In the genomic region with DNA sequence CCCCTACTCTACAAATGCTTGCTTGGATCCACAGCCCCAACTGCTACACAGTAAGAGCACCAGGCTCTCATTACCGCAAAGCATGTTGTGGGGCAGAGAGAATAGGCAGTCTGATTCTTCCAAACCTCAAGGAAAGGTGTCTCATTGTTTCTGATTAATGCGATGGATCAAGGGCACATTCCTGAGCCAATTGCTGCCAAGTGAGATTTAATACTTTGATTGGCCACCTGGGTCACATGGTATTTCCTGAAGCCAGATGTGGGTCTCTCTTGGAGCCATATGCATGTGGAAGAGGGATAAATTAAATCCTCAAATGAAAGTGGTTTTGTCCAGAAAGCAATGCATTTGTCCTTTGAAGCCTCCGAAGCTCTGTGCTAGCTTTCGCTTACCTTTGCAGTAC, we compare ENCODE assay signal across 26 mouse cellular contexts.
A peak's percentile ranks its signal among the peaks of the same experiment; 100 is the strongest.
DNase-seq lines count a peak whose midpoint lies in the region; ATAC-seq lines count a peak whose summit lies in the region.
"Had no signal": no experiment of that assay in that cellular context is flagged by ENCODE, and none has a peak within 500 bp of the region (broad histone marks: within the 10 kb centered on the region; RNA-seq: fewer than 3 reads in every experiment).

No protein-coding gene starts in this region.

- ATAC-seq in midbrain, embryonic 11.5 days (ENCODE audit: low FRiP score) = no peak
- no peak for ATAC-seq in frontal cortex, adult (ENCODE audit: low TSS enrichment)
- ATAC-seq: CD4-positive, CD25-positive, alpha-beta regulatory T cell, adult 4 months; forebrain, embryonic 14.5 days; hindbrain, embryonic 16.5 days; intestine, embryonic 16.5 days had no signal

- DNase-seq in midbrain, embryonic 11.5 days (ENCODE audit: low spot score, missing footprints) = peak; percentile 60
- DNase-seq in midbrain, embryonic 10.5 days (ENCODE audit: low spot score) = no peak
- peak; percentile 34 for DNase-seq in embryonic facial prominence, embryonic 10.5 days (ENCODE audit: low spot score)
- peak; percentile 40 for DNase-seq in limb, embryonic 10.5 days (ENCODE audit: low spot score)
- DNase-seq in cerebellum, adult 11 months = no peak
- no peak for DNase-seq in right cerebral cortex, adult 18-20 months
- DNase-seq: cerebellum, adult 9-10 months; cerebellum, postnatal 36 days; gastrocnemius, postnatal 10 days; heart, postnatal 14 days; kidney, adult 8-10 months; kidney, postnatal 4 days; left cerebral cortex, postnatal 4 days; lung, embryonic 14.5 days; lung, postnatal 14 days had no signal

- no peaks in the 10 kb centered on the region for H3K4me1 ChIP-seq in midbrain, embryonic 11.5 days (ENCODE audit: control insufficient read depth, insufficient read depth, low read length)
- no peaks in the 10 kb centered on the region for H3K4me1 ChIP-seq in midbrain, embryonic 10.5 days
- H3K4me1 ChIP-seq in embryonic facial prominence, embryonic 10.5 days = no peaks in the 10 kb centered on the region
- H3K4me1 ChIP-seq in limb, embryonic 10.5 days = peaks cover 8% of the 10 kb centered on the region
- H3K4me1 ChIP-seq: hindbrain, embryonic 10.5 days; liver, embryonic 15.5 days; midbrain, embryonic 12.5 days; neural tube, embryonic 12.5 days had no signal

- no peak overlapping the region for H3K27ac ChIP-seq in midbrain, embryonic 11.5 days (ENCODE audit: low read depth, low read length)
- H3K27ac ChIP-seq in midbrain, embryonic 10.5 days (replicated peaks) = no peak overlapping the region
- no peak overlapping the region for H3K27ac ChIP-seq in embryonic facial prominence, embryonic 10.5 days (replicated peaks)
- H3K27ac ChIP-seq in limb, embryonic 10.5 days = no peak overlapping the region
- H3K27ac ChIP-seq: hindbrain, embryonic 10.5 days; kidney, postnatal 0 days; liver, embryonic 15.5 days; midbrain, embryonic 12.5 days; neural tube, embryonic 12.5 days had no signal

- H3K27me3 ChIP-seq in midbrain, embryonic 11.5 days (ENCODE audit: control insufficient read depth, insufficient read depth, low read length) = no peaks in the 10 kb centered on the region
- no peaks in the 10 kb centered on the region for H3K27me3 ChIP-seq in midbrain, embryonic 10.5 days (ENCODE audit: low read depth, poor library complexity, severe bottlenecking)
- H3K27me3 ChIP-seq in embryonic facial prominence, embryonic 10.5 days (replicated peaks; ENCODE audit: low read depth, poor library complexity, severe bottlenecking) = no peaks in the 10 kb centered on the region
- H3K27me3 ChIP-seq in limb, embryonic 10.5 days (ENCODE audit: low read depth, poor library complexity, severe bottlenecking) = no peaks in the 10 kb centered on the region
- H3K27me3 ChIP-seq: liver, embryonic 15.5 days; midbrain, embryonic 12.5 days; neural tube, embryonic 12.5 days had no signal

- H3K9me3 ChIP-seq in midbrain, embryonic 11.5 days (ENCODE audit: control insufficient read depth, low read length) = no peaks in the 10 kb centered on the region
- no peaks in the 10 kb centered on the region for H3K9me3 ChIP-seq in midbrain, embryonic 10.5 days (replicated peaks)
- no peaks in the 10 kb centered on the region for H3K9me3 ChIP-seq in embryonic facial prominence, embryonic 10.5 days
- H3K9me3 ChIP-seq in limb, embryonic 10.5 days (replicated peaks) = no peaks in the 10 kb centered on the region
- H3K9me3 ChIP-seq: hindbrain, embryonic 10.5 days; liver, embryonic 15.5 days; midbrain, embryonic 12.5 days; neural tube, embryonic 12.5 days had no signal

- H3K4me3 ChIP-seq in midbrain, embryonic 11.5 days (ENCODE audit: low read depth, low read length) = no peak overlapping the region
- no peak overlapping the region for H3K4me3 ChIP-seq in midbrain, embryonic 10.5 days
- H3K4me3 ChIP-seq in embryonic facial prominence, embryonic 10.5 days = no peak overlapping the region
- H3K4me3 ChIP-seq in limb, embryonic 10.5 days = no peak overlapping the region
- H3K4me3 ChIP-seq: hindbrain, embryonic 10.5 days; liver, embryonic 15.5 days; midbrain, embryonic 12.5 days; myocyte; neural tube, embryonic 12.5 days had no signal

- H3K9ac ChIP-seq in midbrain, embryonic 11.5 days (ENCODE audit: low read length) = no peak overlapping the region
- H3K9ac ChIP-seq: liver, embryonic 15.5 days; lung, embryonic 14.5 days; midbrain, embryonic 12.5 days; neural tube, embryonic 12.5 days had no signal

- 93% methylated on average over 4 of the region's 4 CpGs for WGBS in midbrain, embryonic 11.5 days
- WGBS in midbrain, embryonic 10.5 days = 88% methylated on average over 4 of the region's 4 CpGs
- WGBS in embryonic facial prominence, embryonic 10.5 days = 83% methylated on average over 4 of the region's 4 CpGs
- 59% methylated on average over 4 of the region's 4 CpGs for WGBS in limb, embryonic 10.5 days

- H3K36me3 ChIP-seq in midbrain, embryonic 11.5 days (ENCODE audit: control insufficient read depth, insufficient read depth, low read length) = no peaks in the 10 kb centered on the region
- H3K36me3 ChIP-seq in midbrain, embryonic 10.5 days = no peaks in the 10 kb centered on the region
- H3K36me3 ChIP-seq in embryonic facial prominence, embryonic 10.5 days (replicated peaks) = no peaks in the 10 kb centered on the region
- H3K36me3 ChIP-seq in limb, embryonic 10.5 days = no peaks in the 10 kb centered on the region
- H3K36me3 ChIP-seq: hindbrain, embryonic 10.5 days; liver, embryonic 15.5 days; midbrain, embryonic 12.5 days; neural tube, embryonic 12.5 days had no signal

- no peak overlapping the region for H3K4me2 ChIP-seq in midbrain, embryonic 11.5 days
- H3K4me2 ChIP-seq: liver, embryonic 15.5 days; lung, embryonic 14.5 days; midbrain, embryonic 12.5 days; neural tube, embryonic 12.5 days had no signal

Comparison
In these comparisons a context has a peak if more than half of its experiments do, and no peak if none do; other contexts are left out.
1. DNase-seq: peak in midbrain, embryonic 11.5 days (single experiment), embryonic facial prominence, embryonic 10.5 days (single experiment) and limb, embryonic 10.5 days (single experiment); none in midbrain, embryonic 10.5 days (single experiment), cerebellum, adult 11 months (single experiment) and right cerebral cortex, adult 18-20 months (single experiment).